ENCODE assay signal across 10 mouse cellular contexts in genomic region chr2:117455740-117456455, GRCm38 (mm10).
DNase-seq lines count a peak whose midpoint lies in the region; ATAC-seq and TF ChIP-seq lines count a peak whose summit lies in the region.
"Had no signal": no experiment of that assay in that cellular context is flagged by ENCODE, and none has a peak within 500 bp of the region (broad histone marks: within the 10 kb centered on the region; RNA-seq: fewer than 3 reads in every experiment).

No protein-coding gene starts in this region.

- no peaks in the 10 kb centered on the region for H3K4me1 ChIP-seq in stomach, embryonic 14.5 days (ENCODE audit: control insufficient read depth, insufficient read depth, low read length)
- no peaks in the 10 kb centered on the region for H3K4me1 ChIP-seq in stomach, postnatal 0 days (replicated peaks; ENCODE audit: control insufficient read depth, insufficient read depth)
- peaks cover 19% of the 10 kb centered on the region for H3K4me1 ChIP-seq in midbrain, embryonic 10.5 days

- intact Hi-C loops in heart, postnatal 36 days (cut with DNase I), result loop anchor here (5.0 kb wide), 1 partner anchor 791 kb away; no protein-coding TSS in a partner anchor

- H3K27ac ChIP-seq in stomach, embryonic 14.5 days (ENCODE audit: low read length), result peak overlapping the region; percentile 75
- H3K27ac ChIP-seq in stomach, postnatal 0 days (replicated peaks), result no peak overlapping the region
- H3K27ac ChIP-seq in midbrain, embryonic 10.5 days (replicated peaks), result no peak overlapping the region

- H3K9me3 ChIP-seq in stomach, embryonic 14.5 days (ENCODE audit: control insufficient read depth, low read depth, low read length), result no peaks in the 10 kb centered on the region
- no peaks in the 10 kb centered on the region for H3K9me3 ChIP-seq in stomach, postnatal 0 days (ENCODE audit: control insufficient read depth, low read length)
- no peaks in the 10 kb centered on the region for H3K9me3 ChIP-seq in midbrain, embryonic 10.5 days (replicated peaks)
- H3K9me3 ChIP-seq: limb, embryonic 13.5 days had no signal

- no peaks in the 10 kb centered on the region for H3K27me3 ChIP-seq in stomach, embryonic 14.5 days (ENCODE audit: control insufficient read depth, insufficient read depth, low read length)
- no peaks in the 10 kb centered on the region for H3K27me3 ChIP-seq in stomach, postnatal 0 days (ENCODE audit: control insufficient read depth, insufficient read depth, low read length)
- peaks cover 8% of the 10 kb centered on the region; the same call in 1 of the 2 replicates for H3K27me3 ChIP-seq in midbrain, embryonic 10.5 days (ENCODE audit: low read depth, poor library complexity, severe bottlenecking)
- H3K27me3 ChIP-seq: limb, embryonic 13.5 days had no signal

- H3K4me2 ChIP-seq in stomach, embryonic 14.5 days (replicated peaks; ENCODE audit: low read depth, low read length), result no peak overlapping the region
- H3K4me2 ChIP-seq in stomach, postnatal 0 days (replicated peaks; ENCODE audit: low read depth), result no peak overlapping the region
- H3K4me2 ChIP-seq: limb, embryonic 13.5 days had no signal

- no peak for TF ChIP-seq CTCF in stomach, postnatal 0 days (IDR thresholded peaks at IDR 0.05; ENCODE audit: low read depth)

- ATAC-seq in stomach, embryonic 14.5 days (ENCODE audit: insufficient number of reproducible peaks, insufficient read depth, low FRiP score, low read depth), result 0 out of 2 replicates have a peak, but pooled peaks have one; percentile 33
- ATAC-seq in stomach, postnatal 0 days (ENCODE audit: low FRiP score, low TSS enrichment), result no peak

- H3K9ac ChIP-seq in stomach, embryonic 14.5 days (replicated peaks; ENCODE audit: low read depth, low read length), result no peak overlapping the region
- H3K9ac ChIP-seq in stomach, postnatal 0 days (ENCODE audit: low read length), result no peak overlapping the region
- H3K9ac ChIP-seq: limb, embryonic 13.5 days had no signal

- TF ChIP-seq EP300 in stomach, postnatal 0 days (optimal IDR thresholded peaks at IDR 0.05), result no peak

- 52% methylated on average over 7 of the region's 7 CpGs for WGBS in stomach, embryonic 14.5 days
- WGBS in stomach, postnatal 0 days, result 43% methylated on average over 7 of the region's 7 CpGs
- 51% methylated on average over 7 of the region's 7 CpGs for WGBS in midbrain, embryonic 10.5 days

- peak; percentile 39 for DNase-seq in embryo, embryonic 11 days
- DNase-seq in embryo, embryonic 9.5 days (ENCODE audit: extremely low spot score), result no peak
- no peak for DNase-seq in stomach, postnatal 0 days (ENCODE audit: low spot score)
- peak; percentile 37 for DNase-seq in midbrain, embryonic 10.5 days (ENCODE audit: low spot score)
- no peak for DNase-seq in adrenal gland, adult 18-20 months (ENCODE audit: low spot score in 2 of 2)
- no peak for DNase-seq in spleen, postnatal 36 days (ENCODE audit: low spot score in 2 of 2)
- no peak for DNase-seq in heart, postnatal 36 days
- DNase-seq: heart, adult 18-20 months had no signal

- H3K36me3 ChIP-seq in stomach, embryonic 14.5 days (ENCODE audit: control insufficient read depth, insufficient read depth, low read length), result no peaks in the 10 kb centered on the region
- no peaks in the 10 kb centered on the region for H3K36me3 ChIP-seq in stomach, postnatal 0 days (ENCODE audit: control insufficient read depth, insufficient read depth, low read length)
- no peaks in the 10 kb centered on the region for H3K36me3 ChIP-seq in midbrain, embryonic 10.5 days
- H3K36me3 ChIP-seq: limb, embryonic 13.5 days had no signal

- no peak overlapping the region for H3K4me3 ChIP-seq in stomach, embryonic 14.5 days (ENCODE audit: low read depth, low read length)
- H3K4me3 ChIP-seq in stomach, postnatal 0 days (ENCODE audit: low read depth, low read length), result no peak overlapping the region
- no peak overlapping the region for H3K4me3 ChIP-seq in midbrain, embryonic 10.5 days
- H3K4me3 ChIP-seq: limb, embryonic 13.5 days had no signal

Comparison
In these comparisons a context has a peak if more than half of its experiments do, and no peak if none do; other contexts are left out.
1. DNase-seq: peak in embryo, embryonic 11 days (single experiment) and midbrain, embryonic 10.5 days (single experiment); none in embryo, embryonic 9.5 days (single experiment), stomach, postnatal 0 days (single experiment), adrenal gland, adult 18-20 months (0 of 2), spleen, postnatal 36 days (0 of 2) and heart, postnatal 36 days (0 of 2).